Mouse (Mus musculus) bone marrow, adult 2 months (tissue): ENCODE measurements at regions not wholly inside any gene's neighbourhood (a gene's known extent, or its start where the extent isn't known, plus 50 kb on each side); places are given as distances from the start of the nearest gene placed in this dataset.

ENCODE experiments used
- CTCF ChIP-seq: fragments of 200-500 bp; IDR thresholded peaks from 2 replicates; pipeline ENCODE4 v1.5.1; 2011; ENCODE audit warnings: low read length, control low read depth; ENCODE audit not compliant: control insufficient read depth, insufficient read depth
- POLR2A ChIP-seq: fragments of 200-500 bp; IDR thresholded peaks from 2 replicates; pipeline ENCODE4 v1.6.1; 2011; ENCODE audit warnings: low read depth, mild to moderate bottlenecking, control low read depth, low read length, borderline replicate concordance; ENCODE audit not compliant: control insufficient read depth

- TF ChIP-seq POLR2A: no peak
- TF ChIP-seq CTCF: no peak
These were observed 414.8 kb downstream of the Adam3 start for GRCm38 (mm10) chr8:24310893-24311292.
